Mouse (Mus musculus): ENCODE measurements around the gene Cdcp2. TPM values are rescaled to one million over a fixed set of nuclear protein-coding genes. Genes with fewer than 3 reads are reported as not detected.

Cdcp2 gene
- polyA plus RNA-seq, 1 experiment = not detected

DNA sequence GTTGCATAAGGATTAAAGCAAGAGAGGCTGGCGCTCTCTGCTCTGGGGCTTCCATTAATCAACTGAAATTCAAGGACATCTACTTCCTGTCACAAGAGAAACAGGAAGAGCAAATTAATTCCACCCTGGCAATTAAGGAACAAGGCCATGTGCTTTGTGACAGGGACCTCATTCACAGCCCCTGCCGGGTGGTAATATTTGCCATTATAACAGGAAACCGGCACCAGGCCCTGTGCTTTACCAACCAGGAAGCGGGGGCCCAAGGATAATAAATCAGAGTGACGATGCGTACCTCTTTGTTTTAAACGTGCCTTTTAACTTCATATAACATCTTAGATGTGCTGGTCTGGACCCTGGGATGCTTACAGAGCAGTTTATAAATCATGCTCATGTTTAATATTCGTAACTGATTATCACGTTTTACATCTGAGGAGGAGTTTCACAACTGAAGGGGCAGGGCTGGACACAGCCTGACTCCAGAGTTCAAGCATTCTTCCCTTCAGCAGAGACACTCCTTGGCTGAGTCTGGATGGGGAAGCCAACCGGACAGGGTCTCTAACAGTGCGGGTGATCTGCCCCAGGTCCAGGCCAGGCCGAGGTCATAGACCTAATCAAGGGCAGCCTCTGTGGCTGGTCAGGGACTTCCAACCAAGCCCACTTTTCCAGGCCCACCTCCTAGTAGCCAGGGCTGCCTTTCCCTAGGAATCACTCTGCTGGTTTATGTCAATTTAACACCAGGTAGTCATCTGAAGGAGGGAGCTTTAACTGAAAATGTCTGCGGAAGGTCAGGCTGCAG is 43.3 kb downstream of the Cdcp2 start:
- TF ChIP-seq CTCF (IDR thresholded peaks at IDR 0.05; ENCODE audit: extremely low read depth, insufficient read length, insufficient replicate concordance, low read depth, low read length) = no peak
- TF ChIP-seq POLR2A (IDR thresholded peaks at IDR 0.05; ENCODE audit: low read depth, low read length) = no peak
- Histone ChIP-seq H3K4me1 (ENCODE audit: control insufficient read depth, insufficient read depth, insufficient read length, low read length) (no peaks in the 10 kb centered on the region; the same call in 1 of the 2 replicates), H3K4me3 (ENCODE audit: low read depth, low read length) (no peak overlapping the region), H3K27me3 (ENCODE audit: control insufficient read depth, insufficient read depth, low read length) (no peaks in the 10 kb centered on the region), H3K27ac (ENCODE audit: insufficient read depth, low read depth, low read length) (no peak overlapping the region), H3K36me3 (ENCODE audit: control insufficient read depth, insufficient read depth, low read length) (peaks cover 15% of the 10 kb centered on the region; the same call in 1 of the 2 replicates)
- WGBS = 72% methylated on average over 13 of the region's 13 CpGs

DNA sequence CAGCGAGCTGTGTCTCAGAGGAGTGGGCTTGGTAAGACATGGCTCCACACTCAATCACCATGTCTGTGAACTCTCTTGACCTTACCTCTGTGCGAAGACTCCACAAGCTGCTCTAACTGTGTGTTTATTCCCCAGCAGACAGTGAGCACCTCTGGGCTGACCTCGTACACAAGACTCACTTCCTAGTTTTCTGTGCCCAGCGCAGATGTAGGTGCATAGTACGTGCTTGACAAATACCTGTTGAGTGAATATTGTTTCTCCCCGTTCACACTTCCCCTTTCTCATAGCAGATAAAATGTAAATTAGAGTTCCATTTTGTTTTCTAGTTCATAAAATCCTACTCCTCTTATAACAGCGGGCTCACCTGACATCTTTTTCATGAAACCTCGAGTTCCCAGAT is 46.8 kb downstream of the Cdcp2 start:
- no peaks in the 10 kb centered on the region for H3K27me3 ChIP-seq (ENCODE audit: control insufficient read depth, insufficient read depth, low read length)
- TF ChIP-seq CTCF (IDR thresholded peaks at IDR 0.05; ENCODE audit: extremely low read depth, insufficient read length, insufficient replicate concordance, low read depth, low read length) = no peak
- no peak for TF ChIP-seq POLR2A (IDR thresholded peaks at IDR 0.05; ENCODE audit: low read depth, low read length)
- no peak overlapping the region for H3K4me3 ChIP-seq (ENCODE audit: low read depth, low read length)
- WGBS = 90% methylated on average over 8 of the region's 8 CpGs
- no peaks in the 10 kb centered on the region; the same call in 1 of the 2 replicates for H3K4me1 ChIP-seq (ENCODE audit: control insufficient read depth, insufficient read depth, insufficient read length, low read length)
- no peak overlapping the region for H3K27ac ChIP-seq (ENCODE audit: insufficient read depth, low read depth, low read length)
- peaks cover 29% of the 10 kb centered on the region for H3K36me3 ChIP-seq (ENCODE audit: control insufficient read depth, insufficient read depth, low read length)

DNA sequence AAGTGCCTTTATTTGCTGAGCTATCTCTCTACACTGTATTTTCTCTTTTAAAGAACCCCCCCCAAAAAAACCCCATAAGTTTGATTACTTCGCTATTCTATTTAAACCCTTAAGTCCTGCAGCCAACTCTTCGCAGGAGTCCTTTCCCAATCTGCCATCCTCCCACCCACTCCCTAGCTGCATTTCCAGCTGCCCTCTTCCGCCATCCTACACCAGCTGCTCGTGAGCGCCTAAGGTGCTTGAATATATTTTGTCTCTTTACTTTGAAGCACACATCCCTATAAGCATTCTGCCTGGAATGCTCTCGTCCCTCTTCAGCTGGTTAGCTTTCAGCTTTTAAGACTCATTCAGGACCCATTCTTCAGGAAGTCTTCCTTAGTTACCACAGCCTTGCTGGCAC is 54.3 kb downstream of the Cdcp2 start:
- TF ChIP-seq POLR2A (IDR thresholded peaks at IDR 0.05; ENCODE audit: low read depth, low read length) (no peak), CTCF (IDR thresholded peaks at IDR 0.05; ENCODE audit: extremely low read depth, insufficient read length, insufficient replicate concordance, low read depth, low read length) (no peak)
- peaks cover 25% of the 10 kb centered on the region for H3K36me3 ChIP-seq (ENCODE audit: control insufficient read depth, insufficient read depth, low read length)
- 96% methylated on average over 6 of the region's 6 CpGs for WGBS

DNA sequence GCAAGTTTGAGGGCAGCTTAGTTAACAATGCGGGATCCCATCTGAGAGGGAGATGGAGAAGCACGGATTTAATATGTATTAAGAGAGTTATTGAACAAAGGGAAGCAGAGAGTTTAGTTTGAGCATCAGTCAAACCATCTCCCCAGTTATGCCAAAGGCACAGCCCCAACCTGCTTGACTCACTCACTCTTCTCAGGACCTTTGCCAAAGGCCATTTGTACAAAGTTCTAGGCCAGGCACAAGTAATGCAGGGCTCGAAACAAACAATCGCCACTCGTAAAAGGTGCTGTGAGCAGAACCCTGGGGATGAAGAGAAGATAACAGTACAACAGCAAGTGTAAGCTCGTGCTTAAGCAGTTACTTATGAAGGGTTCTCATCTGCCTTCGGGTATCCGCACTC is 55.9 kb downstream of the Cdcp2 start:
- no peak for TF ChIP-seq POLR2A (IDR thresholded peaks at IDR 0.05; ENCODE audit: low read depth, low read length)
- TF ChIP-seq CTCF (IDR thresholded peaks at IDR 0.05; ENCODE audit: extremely low read depth, insufficient read length, insufficient replicate concordance, low read depth, low read length) = no peak
- WGBS = 75% methylated on average over 8 of the region's 8 CpGs
- Histone ChIP-seq H3K36me3 (ENCODE audit: control insufficient read depth, insufficient read depth, low read length) (peaks cover 17% of the 10 kb centered on the region), H3K4me3 (ENCODE audit: low read depth, low read length) (no peak overlapping the region), H3K27me3 (ENCODE audit: control insufficient read depth, insufficient read depth, low read length) (no peaks in the 10 kb centered on the region), H3K27ac (ENCODE audit: insufficient read depth, low read depth, low read length) (no peak overlapping the region), H3K4me1 (ENCODE audit: control insufficient read depth, insufficient read depth, insufficient read length, low read length) (no peaks in the 10 kb centered on the region)

More for the DNA sequence above, 54.3 kb downstream of the Cdcp2 start:
- Histone ChIP-seq H3K4me3 (ENCODE audit: low read depth, low read length) (no peak overlapping the region), H3K4me1 (ENCODE audit: control insufficient read depth, insufficient read depth, insufficient read length, low read length) (no peaks in the 10 kb centered on the region), H3K27me3 (ENCODE audit: control insufficient read depth, insufficient read depth, low read length) (no peaks in the 10 kb centered on the region), H3K27ac (ENCODE audit: insufficient read depth, low read depth, low read length) (no peak overlapping the region)

DNA sequence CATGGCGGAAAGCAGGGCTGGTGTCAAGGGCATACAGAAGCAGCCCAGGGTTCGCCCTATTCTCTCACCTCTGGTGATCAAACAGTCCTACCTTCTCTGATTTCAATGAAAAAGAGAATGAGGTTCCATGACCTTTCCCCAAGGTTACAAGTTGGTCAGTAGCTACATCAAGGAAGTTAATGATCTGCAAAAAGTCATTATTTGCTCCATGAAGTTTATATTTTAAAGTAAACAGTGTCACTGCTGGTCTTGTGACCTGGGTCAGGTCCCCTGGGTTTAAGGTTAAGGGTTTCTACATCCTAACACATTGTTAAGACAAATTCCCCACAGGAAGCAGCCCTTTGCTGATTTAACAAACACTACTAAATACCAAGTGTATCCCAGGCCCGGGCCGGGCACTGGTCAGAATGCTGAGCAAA is 60.3 kb downstream of the Cdcp2 start:
- Histone ChIP-seq H3K27ac (ENCODE audit: insufficient read depth, low read depth, low read length) (no peak overlapping the region), H3K27me3 (ENCODE audit: control insufficient read depth, insufficient read depth, low read length) (no peaks in the 10 kb centered on the region), H3K4me1 (ENCODE audit: control insufficient read depth, insufficient read depth, insufficient read length, low read length) (no peaks in the 10 kb centered on the region), H3K36me3 (ENCODE audit: control insufficient read depth, insufficient read depth, low read length) (peaks cover 22% of the 10 kb centered on the region), H3K4me3 (ENCODE audit: low read depth, low read length) (no peak overlapping the region)
- WGBS = 82% methylated on average over 4 of the region's 4 CpGs
- TF ChIP-seq POLR2A (IDR thresholded peaks at IDR 0.05; ENCODE audit: low read depth, low read length) = no peak
- no peak for TF ChIP-seq CTCF (IDR thresholded peaks at IDR 0.05; ENCODE audit: extremely low read depth, insufficient read length, insufficient replicate concordance, low read depth, low read length)

DNA sequence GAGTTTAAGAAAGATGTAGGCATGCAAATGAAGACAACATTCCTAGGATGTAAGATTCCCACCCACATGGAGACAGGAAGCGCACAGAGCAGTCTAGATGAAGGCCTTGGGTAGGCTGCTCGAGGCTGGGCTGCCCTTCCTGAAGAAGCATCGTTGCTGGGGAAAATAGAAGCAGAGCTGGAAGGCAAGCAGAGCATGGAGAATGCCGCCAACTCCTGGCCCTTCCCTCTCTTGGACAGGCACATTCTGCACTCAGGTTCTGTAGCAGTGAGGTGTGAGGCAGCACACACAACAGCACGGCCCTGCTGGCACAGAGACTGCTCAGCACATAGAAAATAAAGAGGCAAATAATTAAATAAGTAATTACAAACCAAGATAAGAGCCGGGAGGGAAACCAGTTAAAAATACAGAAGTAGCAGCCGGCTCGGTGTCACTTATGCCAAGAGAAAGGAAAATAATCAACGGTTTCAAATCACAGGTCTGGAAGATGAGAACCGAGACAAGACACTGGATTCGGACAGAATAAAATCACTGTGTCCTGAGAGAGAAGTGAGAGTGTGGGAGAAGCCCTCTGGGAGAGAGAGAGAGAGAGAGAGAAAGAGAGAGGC is 62.6 kb downstream of the Cdcp2 start:
- Histone ChIP-seq H3K4me3 (ENCODE audit: low read depth, low read length) (no peak overlapping the region), H3K4me1 (ENCODE audit: control insufficient read depth, insufficient read depth, insufficient read length, low read length) (no peaks in the 10 kb centered on the region), H3K27me3 (ENCODE audit: control insufficient read depth, insufficient read depth, low read length) (no peaks in the 10 kb centered on the region), H3K36me3 (ENCODE audit: control insufficient read depth, insufficient read depth, low read length) (peaks cover 21% of the 10 kb centered on the region), H3K27ac (ENCODE audit: insufficient read depth, low read depth, low read length) (no peak overlapping the region)
- WGBS = 84% methylated on average over 11 of the region's 11 CpGs
- no peak for TF ChIP-seq POLR2A (IDR thresholded peaks at IDR 0.05; ENCODE audit: low read depth, low read length)
- TF ChIP-seq CTCF (IDR thresholded peaks at IDR 0.05; ENCODE audit: extremely low read depth, insufficient read length, insufficient replicate concordance, low read depth, low read length) = no peak

- Histone ChIP-seq H3K4me3 (ENCODE audit: low read depth, low read length) (no peak overlapping the region), H3K36me3 (ENCODE audit: control insufficient read depth, insufficient read depth, low read length) (peaks cover 19% of the 10 kb centered on the region), H3K4me1 (ENCODE audit: control insufficient read depth, insufficient read depth, insufficient read length, low read length) (no peaks in the 10 kb centered on the region), H3K27ac (ENCODE audit: insufficient read depth, low read depth, low read length) (no peak overlapping the region), H3K27me3 (ENCODE audit: control insufficient read depth, insufficient read depth, low read length) (no peaks in the 10 kb centered on the region)
- TF ChIP-seq CTCF (IDR thresholded peaks at IDR 0.05; ENCODE audit: extremely low read depth, insufficient read length, insufficient replicate concordance, low read depth, low read length) (no peak), POLR2A (IDR thresholded peaks at IDR 0.05; ENCODE audit: low read depth, low read length) (no peak)
- WGBS = 82% methylated on average over 8 of the region's 8 CpGs
These were observed 63.5 kb downstream of the Cdcp2 start for GRCm38 (mm10) chr4:107160181-107160580.

Other genes starting within 250 kb of the Cdcp2 start
- 11.7 and 21.2 TPM in 2 replicates for gene Ssbp3, start 186.2 kb upstream of the Cdcp2 start, polyA plus RNA-seq (2012; rRNA removed)
- gene Mrpl37, start 30.0 kb upstream of the Cdcp2 start, polyA plus RNA-seq (2012; rRNA removed) = 27.2 and 36.5 TPM in 2 replicates
- 1.8 and 2.5 TPM in 2 replicates for gene Cyb5rl, start 29.9 kb upstream of the Cdcp2 start, polyA plus RNA-seq (2012; rRNA removed)
- 92.5 and 222 TPM in 2 replicates for gene Tmem59, start 81.5 kb downstream of the Cdcp2 start, polyA plus RNA-seq (2012; rRNA removed)
- gene Tceanc2, start 82.2 kb downstream of the Cdcp2 start, polyA plus RNA-seq (2012; rRNA removed) = 0.89 and 4.8 TPM in 2 replicates
- 0.18 and 1.1 TPM in 2 replicates for gene Ldlrad1, start 112.3 kb downstream of the Cdcp2 start, polyA plus RNA-seq (2012; rRNA removed)
- gene Lrrc42, start 156.6 kb downstream of the Cdcp2 start, polyA plus RNA-seq (2012; rRNA removed) = 4.0 and 9.3 TPM in 2 replicates
- gene Hspb11, start 156.7 kb downstream of the Cdcp2 start, polyA plus RNA-seq (2012; rRNA removed) = 0.65 TPM in 1 of 2 replicates, not detected in the other
- 18.6 and 73.4 TPM in 2 replicates for gene Dio1, start 210.3 kb downstream of the Cdcp2 start, polyA plus RNA-seq (2012; rRNA removed)
- gene Yipf1, start 217.5 kb downstream of the Cdcp2 start, polyA plus RNA-seq (2012; rRNA removed) = 34.2 and 59.3 TPM in 2 replicates